ENCODE assay signal across 8 mouse cellular contexts in the genomic region with DNA sequence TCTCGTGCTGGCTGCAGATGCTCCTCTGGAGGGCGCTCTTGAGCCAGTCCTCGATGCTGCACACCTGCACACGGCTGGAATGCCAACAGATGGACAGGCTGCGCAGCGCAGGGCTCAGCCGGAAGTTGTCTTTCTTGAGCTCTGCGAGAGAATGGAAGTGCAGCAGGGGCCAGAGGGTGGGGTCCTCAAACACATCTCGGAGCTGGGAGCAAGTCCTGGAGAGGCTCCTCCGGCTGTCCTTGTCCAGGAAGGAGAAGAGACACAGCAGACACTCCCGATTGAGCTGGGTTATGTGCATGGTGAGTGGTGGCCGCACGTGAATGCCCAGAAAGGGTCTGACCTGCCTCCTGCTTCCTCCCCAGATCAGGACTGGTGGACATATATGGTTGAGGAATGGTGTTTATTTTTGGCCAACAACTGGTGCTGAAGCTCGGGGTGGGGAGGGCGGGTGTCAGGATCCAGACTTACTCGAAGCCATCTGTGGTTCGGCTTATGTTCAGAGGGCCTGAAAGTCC. TPM values are rescaled to one million over a fixed set of nuclear protein-coding genes. Genes with fewer than 3 reads are reported as not detected.
DNase-seq lines count a peak whose midpoint lies in the region; ATAC-seq and TF ChIP-seq lines count a peak whose summit lies in the region.

A gene (minus strand): TSS at position 338 of the 515 bp plus-strand sequence.

- WGBS in embryonic facial prominence, embryonic 13.5 days, result 69% methylated on average over 17 of the region's 17 CpGs
- WGBS in heart, embryonic 16.5 days, result 29% methylated on average over 17 of the region's 17 CpGs
- WGBS in lung, postnatal 0 days, result 47% methylated on average over 17 of the region's 17 CpGs

- no peak within 1 kb of the TSS for H3K4me2 ChIP-seq in embryonic facial prominence, embryonic 13.5 days
- peak within 1 kb of the TSS; percentile 99 for H3K4me2 ChIP-seq in heart, embryonic 16.5 days (ENCODE audit: low read depth, low read length)
- H3K4me2 ChIP-seq in lung, postnatal 0 days (replicated peaks; ENCODE audit: low read depth, low read length), result 0 out of 2 replicates have a peak within 1 kb of the TSS, but pooled peaks have one; percentile 3

- TF ChIP-seq POLR2A in MEL (IDR thresholded peaks at IDR 0.05; ENCODE audit: control insufficient read depth in 1 of 2, insufficient read depth in 1 of 2, low read depth in 1 of 2, low read length in 2 of 2, poor library complexity in 1 of 2), result no peak

- TF ChIP-seq CTCF in MEL (IDR thresholded peaks at IDR 0.05 in 2 of 3, conservative IDR thresholded peaks at IDR 0.05 in 1 of 3; ENCODE audit: control insufficient read depth in 1 of 3, insufficient read depth in 1 of 3, low read depth in 2 of 3, low read length in 3 of 3, poor library complexity in 1 of 3, severe bottlenecking in 1 of 3), result peak; percentile 74 to 83 (median 80); a peak in 5 of 6 replicates
- TF ChIP-seq CTCF in lung, postnatal 0 days (IDR thresholded peaks at IDR 0.05), result peak; percentile 90

- no peak for TF ChIP-seq EP300 in MEL (IDR thresholded peaks at IDR 0.05; ENCODE audit: low read depth in 1 of 2, low read length in 2 of 2)
- TF ChIP-seq EP300 in lung, postnatal 0 days (IDR thresholded peaks at IDR 0.05), result no peak

- no peaks in the 10 kb centered on the region for H3K27me3 ChIP-seq in MEL (ENCODE audit: control insufficient read depth in 1 of 2, insufficient read depth in 2 of 2, low read length in 2 of 2)
- no peaks in the 10 kb centered on the region for H3K27me3 ChIP-seq in embryonic facial prominence, embryonic 13.5 days
- H3K27me3 ChIP-seq in heart, embryonic 16.5 days (ENCODE audit: control insufficient read depth, insufficient read depth, low read length), result no peaks in the 10 kb centered on the region
- no peaks in the 10 kb centered on the region for H3K27me3 ChIP-seq in lung, postnatal 0 days (replicated peaks; ENCODE audit: insufficient read depth, low read length)

- H3K9ac ChIP-seq in MEL (ENCODE audit: control insufficient read depth, low read depth, low read length, poor library complexity, severe bottlenecking), result no peak within 1 kb of the TSS
- no peak within 1 kb of the TSS for H3K9ac ChIP-seq in embryonic facial prominence, embryonic 13.5 days
- H3K9ac ChIP-seq in heart, embryonic 16.5 days (ENCODE audit: low read length), result peak within 1 kb of the TSS; percentile 81
- no peak within 1 kb of the TSS for H3K9ac ChIP-seq in lung, postnatal 0 days (replicated peaks; ENCODE audit: low read depth)

- no peak within 1 kb of the TSS for H3K27ac ChIP-seq in MEL (ENCODE audit: control insufficient read depth, low read depth, low read length)
- H3K27ac ChIP-seq in embryonic facial prominence, embryonic 13.5 days, result peak within 1 kb of the TSS; percentile 96; the same call in 1 of the 2 replicates
- peak within 1 kb of the TSS; percentile 99 for H3K27ac ChIP-seq in heart, embryonic 16.5 days (ENCODE audit: low read length)
- no peak within 1 kb of the TSS for H3K27ac ChIP-seq in lung, postnatal 0 days (ENCODE audit: low read length)

- H3K9me3 ChIP-seq in MEL (replicated peaks; ENCODE audit: insufficient read depth, low read length), result no peaks in the 10 kb centered on the region
- H3K9me3 ChIP-seq in embryonic facial prominence, embryonic 13.5 days, result no peaks in the 10 kb centered on the region
- H3K9me3 ChIP-seq in heart, embryonic 16.5 days (replicated peaks; ENCODE audit: control insufficient read depth, low read length), result no peaks in the 10 kb centered on the region
- H3K9me3 ChIP-seq in lung, postnatal 0 days (ENCODE audit: low read length), result no peaks in the 10 kb centered on the region

- H3K4me1 ChIP-seq in MEL (ENCODE audit: control insufficient read depth in 1 of 2, insufficient read depth in 2 of 2, low read length in 2 of 2), result peaks cover 0 to 7% of the 10 kb centered on the region in 2 experiments; a peak in 2 of 4 replicates
- H3K4me1 ChIP-seq in embryonic facial prominence, embryonic 13.5 days, result peaks cover 27% of the 10 kb centered on the region
- peaks cover 32% of the 10 kb centered on the region for H3K4me1 ChIP-seq in heart, embryonic 16.5 days (ENCODE audit: control insufficient read depth, insufficient read depth, low read length)
- H3K4me1 ChIP-seq in lung, postnatal 0 days (ENCODE audit: insufficient read depth, low read depth, low read length), result no peaks in the 10 kb centered on the region

- peak; percentile 68 for TF ChIP-seq RAD21 in MEL (IDR thresholded peaks at IDR 0.05; ENCODE audit: low read depth, low read length)

- no peak within 1 kb of the TSS for H3K4me3 ChIP-seq in MEL (ENCODE audit: control insufficient read depth in 1 of 2, insufficient read depth in 1 of 2, low read depth in 2 of 2, low read length in 2 of 2)
- no peak within 1 kb of the TSS for H3K4me3 ChIP-seq in embryonic facial prominence, embryonic 13.5 days
- H3K4me3 ChIP-seq in heart, embryonic 16.5 days (ENCODE audit: low read length), result peak within 1 kb of the TSS; percentile 80
- H3K4me3 ChIP-seq in lung, postnatal 0 days (ENCODE audit: low read depth, low read length), result no peak within 1 kb of the TSS

- H3K36me3 ChIP-seq in MEL (ENCODE audit: control insufficient read depth in 1 of 2, insufficient read depth in 2 of 2, low read length in 2 of 2), result peaks cover 0 to 7% of the 10 kb centered on the region in 2 experiments; a peak in 2 of 4 replicates
- peaks cover 47% of the 10 kb centered on the region for H3K36me3 ChIP-seq in embryonic facial prominence, embryonic 13.5 days
- H3K36me3 ChIP-seq in heart, embryonic 16.5 days (ENCODE audit: control insufficient read depth, insufficient read depth), result peaks cover 33% of the 10 kb centered on the region
- peaks cover 9% of the 10 kb centered on the region; the same call in 1 of the 2 replicates for H3K36me3 ChIP-seq in lung, postnatal 0 days (ENCODE audit: insufficient read depth, low read length)

- DNase-seq in B cell, adult 2 months, result peak; percentile 63 to 66
- DNase-seq in MEL (ENCODE audit: low read depth, low spot score), result peak; percentile 38
- DNase-seq in kidney, postnatal 10 days, result peak; percentile 78
- peak; percentile 81 for DNase-seq in lung, postnatal 0 days (ENCODE audit: low spot score)
- peak; percentile 80 for DNase-seq in testis, postnatal 10 days (ENCODE audit: low spot score)

- H3K79me2 ChIP-seq in MEL (ENCODE audit: control insufficient read depth, insufficient read depth, low read length, poor library complexity), result peaks cover 4% of the 10 kb centered on the region; the same call in 1 of the 2 replicates

- no peak for ATAC-seq in embryonic facial prominence, embryonic 13.5 days (ENCODE audit: insufficient number of reproducible peaks, insufficient read depth, low FRiP score, low TSS enrichment, low read depth)
- ATAC-seq in heart, embryonic 16.5 days (replicated peaks; ENCODE audit: extremely low read depth, insufficient read depth, low FRiP score), result peak; percentile 33
- ATAC-seq in lung, postnatal 0 days, result no peak
- ATAC-seq in erythroblast, adult 5-6 weeks (replicated peaks; ENCODE audit: low FRiP score, poor library complexity, severe bottlenecking), result no peak

TF ChIP-seq in MEL, 35 proteins besides CTCF, POLR2A, EP300 and RAD21:
- TF ChIP-seq TCF12 (IDR thresholded peaks at IDR 0.05; ENCODE audit: low read depth, low read length) (no peak), TBP (IDR thresholded peaks at IDR 0.05; ENCODE audit: low read depth, low read length) (no peak), MYC (IDR thresholded peaks at IDR 0.05; ENCODE audit: low read depth, low read length) (no peak), GATA1 (IDR thresholded peaks at IDR 0.05; ENCODE audit: low read depth, low read length) (no peak), SMC3 (IDR thresholded peaks at IDR 0.05; ENCODE audit: low read depth, low read length) (peak; percentile 73), SIN3A (IDR thresholded peaks at IDR 0.05; ENCODE audit: low read length) (no peak), CHD1 (IDR thresholded peaks at IDR 0.05; ENCODE audit: low read depth, low read length) (no peak), CHD2 (IDR thresholded peaks at IDR 0.05; ENCODE audit: low read length) (no peak), ZNF384 (IDR thresholded peaks at IDR 0.05; ENCODE audit: low read depth, low read length) (no peak), POLR2AphosphoS5 (IDR thresholded peaks at IDR 0.05; ENCODE audit: borderline replicate concordance, low read depth, low read length) (no peak), POLR2AphosphoS2 (IDR thresholded peaks at IDR 0.05; ENCODE audit: low read length) (no peak), E2F4 (IDR thresholded peaks at IDR 0.05; ENCODE audit: borderline replicate concordance, low read depth, low read length) (no peak), ZC3H11A (IDR thresholded peaks at IDR 0.05; ENCODE audit: low read depth, low read length) (peak; percentile 64)

RNA-seq across cellular contexts. Expression of the gene that starts here (rescaled TPM):
- total RNA-seq in MEL (2012; rRNA removed), result 0.29 and 0.35 TPM in 2 replicates
- polyA plus RNA-seq in MEL (2012; ENCODE audit: insufficient read depth in 1 of 2, insufficient read length in 2 of 2, low read depth in 1 of 2, low replicate concordance in 2 of 2, missing spikeins in 1 of 2), result under 1 TPM in 1 of 2 experiments, not detected in 1; 0.47 TPM
- 1.5 and 1.6 TPM in 2 replicates for polyA plus RNA-seq in embryonic facial prominence, embryonic 13.5 days (2015; fragmentation: Nextera tagmentation; extraction: Ambion mirVana)
- 86.1 and 87.5 TPM in 2 replicates for polyA plus RNA-seq in heart, embryonic 16.5 days (2015; fragmentation: Nextera tagmentation; extraction: Ambion mirVana)
- 3.4 and 3.6 TPM in 2 replicates for polyA plus RNA-seq in lung, postnatal 0 days (2015; fragmentation: Nextera tagmentation; extraction: Ambion mirVana)
- not detected in 2 replicates for total RNA-seq in erythroblast, adult 5-6 weeks (2015; ENCODE audit: low replicate concordance)
- total RNA-seq in erythroblast, adult 5-6 weeks (2017; ENCODE audit: low replicate concordance), result 0.26 and 1.8 TPM in 2 replicates

Comparison
In these comparisons a context has a peak if more than half of its experiments do, and no peak if none do; other contexts are left out.
1. RNA of the gene that starts here (polyA plus RNA-seq): 86.1 to 87.5 TPM in heart, embryonic 16.5 days; 3.4 to 3.6 TPM in lung, postnatal 0 days, 1.5 to 1.6 TPM in embryonic facial prominence, embryonic 13.5 days and 0.47 TPM in MEL; every median in the first group is over 10 times any median in the second.
2. Peak in DNase-seq in MEL; RNA of the gene not detected or under 1 TPM.
3. H3K27ac ChIP-seq: peak in embryonic facial prominence, embryonic 13.5 days (single experiment) and heart, embryonic 16.5 days (single experiment); none in MEL (single experiment) and lung, postnatal 0 days (single experiment).
4. Peak in every context shown above with its lines, with median percentiles within 50 percentile points of each other: DNase-seq.